Mouse (Mus musculus) cerebellum, adult 2 months (tissue): ENCODE measurements around the gene Tmem132b.

Source experiments
- CTCF ChIP-seq: fragments of 200-500 bp; IDR thresholded peaks from 2 replicates; pipeline ENCODE4 v1.5.1; 2011; ENCODE audit warnings: low read depth, mild to moderate bottlenecking, control low read depth, low read length, moderate library complexity, borderline replicate concordance; ENCODE audit not compliant: insufficient read depth
- POLR2A ChIP-seq: fragments of 200-500 bp; IDR thresholded peaks from 2 replicates; pipeline ENCODE4 v1.6.1; 2011; ENCODE audit warnings: low read length, control low read depth, borderline replicate concordance; ENCODE audit not compliant: insufficient read depth

- TF ChIP-seq CTCF (peak; percentile 30; the same call in 1 of the 2 replicates), POLR2A (no peak)
Observed at GRCm38 (mm10) chr5:125614348-125614747, 82.8 kb downstream of the Tmem132b start.
